Mouse (Mus musculus): ENCODE results near the gene Ssbp4.

DNA sequence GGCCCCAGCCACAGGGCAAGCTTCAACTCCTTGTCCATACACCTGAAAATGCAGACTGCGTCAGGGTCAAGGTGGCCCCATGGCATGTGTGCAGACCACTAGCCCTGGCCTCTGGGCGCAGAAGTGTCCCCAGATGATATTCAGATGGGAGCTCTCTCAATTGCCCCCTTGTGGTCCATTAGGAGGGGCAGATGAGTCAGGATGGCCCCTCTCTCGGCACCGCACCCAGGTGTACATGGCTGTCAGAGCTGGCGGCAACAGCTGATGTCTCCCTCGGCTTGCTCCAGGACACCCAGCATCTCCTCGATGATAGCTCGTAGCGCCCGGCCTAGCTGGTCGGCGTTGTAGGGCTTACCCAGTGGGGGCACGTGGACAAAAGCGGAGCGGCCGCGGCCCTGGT is 41.7 kb upstream of the Ssbp4 start:
- no peak for TF ChIP-seq CTCF (IDR thresholded peaks at IDR 0.05; ENCODE audit: extremely low read depth, insufficient read length, insufficient replicate concordance, low read depth, low read length)
- no peak for TF ChIP-seq POLR2A (IDR thresholded peaks at IDR 0.05; ENCODE audit: low read depth, low read length)
